Mouse (Mus musculus) G1E-ER4 (cell line): ENCODE measurements around the gene Hamp. TPM values are rescaled to one million over a fixed set of nuclear protein-coding genes. Genes with fewer than 3 reads are reported as not detected.

Experiments used
- GATA1 ChIP-seq: IDR thresholded peaks from one replicate; pipeline ENCODE4 v1.8.0; 2012; ENCODE audit warnings: low read length, inconsistent platforms
- polyA plus RNA-seq: library from polyadenylated mRNA; stranded (reverse); fragments of >175 nt; gene quantifications from 2 replicates; pipeline ENCODE4 v1.2.3, GENCODE M21; 2012

Gene Hamp
- polyA plus RNA-seq = not detected in 2 replicates

- TF ChIP-seq GATA1 = no peak
These were observed at the start of gene Hamp for GRCm38 (mm10) chr7:30943909-30944635. Gene Hamp (minus strand): TSS chr7:30944032.

DNA sequence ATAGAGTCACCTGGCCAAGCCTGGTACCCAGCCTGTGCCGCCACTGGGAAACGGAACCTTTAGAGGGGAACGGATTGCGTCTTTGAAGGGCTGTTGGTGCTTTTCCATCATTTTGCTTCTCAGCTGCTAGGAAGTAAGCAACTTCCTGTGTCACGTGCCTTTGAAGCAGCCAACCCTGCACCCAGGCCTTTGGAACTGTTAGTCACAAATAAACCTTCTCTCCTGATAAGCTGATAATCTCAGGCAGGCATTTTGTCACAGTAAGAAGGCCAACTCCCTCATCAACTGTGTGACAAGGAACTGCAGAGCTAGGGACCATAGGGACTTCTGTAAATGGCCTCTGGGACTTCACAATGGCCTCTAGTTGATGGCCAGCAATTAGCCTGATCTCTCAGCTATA lies 48.3 kb upstream of the Hamp start:
- no peak for TF ChIP-seq GATA1

DNA sequence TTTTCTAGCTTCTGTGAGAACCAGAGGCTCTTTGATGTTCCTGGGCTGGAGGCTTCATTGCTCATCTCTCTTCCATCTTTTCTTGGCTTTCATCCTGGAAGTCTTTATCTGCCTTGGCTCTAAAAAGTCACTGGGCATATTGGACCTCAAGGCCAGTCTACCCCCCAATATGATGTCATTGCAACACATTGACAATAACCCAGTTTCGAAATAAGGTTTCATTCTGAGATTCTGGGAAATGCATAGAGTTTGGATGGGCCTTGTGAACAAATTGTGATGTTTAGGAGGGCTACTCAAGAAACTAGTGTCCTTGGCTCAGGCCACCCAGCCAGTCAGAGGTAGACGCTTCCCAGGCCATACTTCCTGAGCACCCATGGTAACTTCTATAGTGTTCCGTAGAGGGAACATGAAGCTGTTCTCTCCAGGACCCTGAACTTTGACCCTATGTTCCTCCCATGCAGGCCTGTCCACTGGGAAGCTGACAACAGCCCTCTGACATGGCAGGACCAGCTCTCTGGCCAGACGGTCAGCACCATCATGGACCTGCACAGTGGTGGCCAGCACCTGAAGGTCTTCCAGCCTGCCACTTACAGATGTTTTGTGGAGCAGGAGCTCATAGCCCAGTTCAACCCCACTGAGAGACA lies 44.8 kb upstream of the Hamp start:
- TF ChIP-seq GATA1 = no peak

DNA sequence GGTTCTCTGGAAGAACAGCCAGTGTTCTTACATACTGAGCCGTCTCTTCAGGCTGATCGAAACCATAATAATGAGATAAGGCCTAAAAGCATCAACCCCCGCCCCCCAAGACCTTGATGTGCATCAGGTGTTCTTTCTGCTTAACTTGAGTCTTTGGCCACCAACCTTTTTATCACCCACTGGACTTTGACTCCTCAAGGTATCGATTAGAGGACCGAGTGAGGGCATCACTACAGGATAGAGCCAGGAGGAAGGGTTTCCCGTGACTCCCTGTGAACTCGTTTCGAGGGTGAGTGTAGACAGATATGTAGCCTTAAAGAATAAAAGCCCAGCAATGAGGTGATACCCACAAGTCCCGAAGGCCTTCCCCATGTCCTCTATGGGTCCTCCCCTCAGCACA lies 41.5 kb upstream of the Hamp start:
- TF ChIP-seq GATA1 = no peak

- TF ChIP-seq GATA1 = no peak
These were observed 37.9 kb upstream of the Hamp start for GRCm38 (mm10) chr7:30981703-30982102.

DNA sequence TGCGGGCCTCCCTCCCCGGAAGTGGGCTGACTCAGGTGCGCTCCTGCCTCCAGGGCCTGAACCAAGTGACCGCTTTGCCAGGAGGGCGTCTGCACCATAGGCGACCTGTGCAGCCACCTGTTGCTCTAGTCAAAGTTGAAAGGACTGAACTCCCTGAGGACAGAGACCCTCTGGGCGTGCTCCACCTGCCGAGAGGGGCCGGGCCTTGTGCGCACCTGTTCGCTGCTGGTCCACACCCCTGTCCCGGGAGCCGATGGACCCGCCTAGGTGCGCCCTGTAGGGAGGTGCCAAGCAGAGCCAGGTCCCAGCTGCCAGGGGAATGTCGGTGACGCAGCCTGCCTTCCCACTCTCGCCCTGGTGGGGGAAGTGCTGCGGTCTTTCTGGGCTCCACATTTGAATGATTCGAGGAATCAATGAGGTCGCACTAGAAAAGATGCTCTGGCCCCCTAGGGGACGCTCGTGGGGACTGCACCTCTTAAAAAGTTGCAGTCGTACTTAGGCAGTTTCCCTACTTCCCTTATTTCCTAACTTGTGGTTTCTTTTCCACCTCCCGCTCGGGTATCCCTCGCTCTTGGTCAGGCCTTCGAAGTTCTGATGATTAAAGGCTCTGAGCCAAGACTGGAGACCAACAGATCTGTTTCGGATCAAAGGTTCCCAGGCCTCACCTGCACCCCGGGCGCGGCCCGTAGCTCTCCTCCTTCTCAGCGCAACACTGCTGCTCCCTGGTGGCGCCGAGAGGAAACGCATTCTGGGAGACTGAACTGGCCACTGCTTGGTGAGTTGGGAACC lies 29.9 kb upstream of the Hamp start, which contains the start of gene Fam187b:
TSS of gene Fam187b (plus strand) at position 290 of the 789 bp plus-strand sequence.
- TF ChIP-seq GATA1 = no peak

- TF ChIP-seq GATA1 = no peak
These were observed 29.3 kb upstream of the Hamp start, which contains the start of gene Lsr for GRCm38 (mm10) chr7:30973251-30973500. Gene Lsr (minus strand): TSS chr7:30973464.

- no peak for TF ChIP-seq GATA1
These were observed 28.8 kb upstream of the Hamp start for GRCm38 (mm10) chr7:30972426-30973250.

DNA sequence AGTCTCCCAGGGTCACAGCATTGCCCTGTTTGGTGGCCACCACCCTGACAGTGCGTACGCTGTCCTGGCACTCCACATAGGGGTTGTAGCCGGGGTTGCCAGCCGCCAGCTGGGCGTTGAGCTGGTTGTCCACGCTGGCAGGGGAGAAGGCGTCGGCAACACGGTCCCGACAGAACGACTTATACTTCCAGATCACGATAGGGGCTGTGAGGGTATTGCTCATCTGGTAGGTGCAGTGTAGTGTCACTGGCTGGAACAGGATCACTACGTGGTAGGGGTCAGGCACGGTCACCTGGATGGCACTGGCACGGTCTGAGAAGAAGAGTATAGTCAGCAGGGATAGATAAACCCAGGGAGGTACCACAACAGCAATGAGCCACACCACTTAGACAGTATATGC lies 28.1 kb upstream of the Hamp start:
- TF ChIP-seq GATA1 = no peak

GRCm38 (mm10) chr7:30969174-30969573 lies 25.3 kb upstream of the Hamp start:
- no peak for TF ChIP-seq GATA1

GRCm38 (mm10) chr7:30968611-30969010 lies 24.8 kb upstream of the Hamp start:
- no peak for TF ChIP-seq GATA1

DNA sequence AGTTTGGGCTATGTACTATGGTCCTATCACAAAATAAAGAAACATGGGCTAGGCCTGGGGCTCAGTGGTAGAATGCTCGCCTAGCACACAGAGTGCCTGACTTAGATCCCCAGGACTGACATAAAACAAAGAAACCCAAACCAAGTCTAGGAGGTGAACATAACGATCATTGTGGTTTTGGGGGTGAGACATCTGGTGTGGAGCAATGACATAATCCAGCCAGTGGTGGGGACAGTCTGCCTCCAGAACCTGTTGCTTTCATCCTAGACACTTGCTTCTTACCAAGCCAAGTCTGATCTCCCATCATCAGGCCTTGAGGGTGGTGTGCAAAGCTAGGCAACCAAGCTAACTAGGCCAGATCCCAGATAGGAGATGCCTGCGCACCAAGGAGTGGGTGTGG lies 22.8 kb upstream of the Hamp start:
- no peak for TF ChIP-seq GATA1

DNA sequence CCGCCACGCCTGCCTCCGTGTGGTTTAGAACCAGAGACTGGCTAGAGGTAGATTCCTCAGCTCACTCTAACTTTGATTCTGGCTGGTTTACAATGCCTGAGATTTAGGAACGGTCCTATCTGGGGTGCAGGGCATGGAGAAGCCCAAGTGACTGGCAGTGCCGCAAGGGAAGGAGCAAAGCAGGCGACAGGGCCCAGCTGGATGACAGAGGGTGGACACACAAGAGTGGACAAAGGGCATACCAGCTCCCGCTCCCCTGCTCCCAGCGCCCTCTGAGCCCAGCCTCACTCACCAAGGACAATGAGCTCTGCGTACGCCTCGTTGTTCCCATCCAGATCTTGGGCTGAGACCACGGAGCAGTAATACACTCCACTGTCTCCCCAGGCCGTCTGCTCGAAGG lies 21.8 kb upstream of the Hamp start:
- TF ChIP-seq GATA1 = no peak

- TF ChIP-seq GATA1 = no peak
These were observed 20.5 kb upstream of the Hamp start for GRCm38 (mm10) chr7:30964366-30964765.

DNA sequence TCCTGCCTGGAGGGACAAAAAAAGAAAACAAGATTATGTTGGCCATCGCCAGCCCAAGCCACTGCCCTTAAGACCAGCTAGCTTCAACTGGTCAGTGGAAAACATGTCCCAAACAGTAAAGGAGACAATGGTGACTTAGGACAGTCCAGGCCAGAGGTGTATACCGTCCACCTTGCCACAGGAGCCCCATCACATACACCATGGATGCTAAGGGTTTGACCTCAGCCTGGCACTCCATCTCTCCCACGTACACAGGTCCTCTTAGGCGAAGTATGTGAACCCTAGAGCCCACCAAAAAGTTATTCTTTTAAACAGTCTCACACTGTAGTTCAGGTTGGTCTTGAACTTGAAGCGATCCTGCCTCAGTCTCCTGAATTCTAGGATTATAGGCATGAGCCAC lies 19.0 kb upstream of the Hamp start:
- TF ChIP-seq GATA1 = no peak
